Mouse (Mus musculus) small intestine, adult 2 months (tissue): Measurements from ENCODE around the gene Pard3. TPM values are rescaled to one million over a fixed set of nuclear protein-coding genes. Genes with fewer than 3 reads are reported as not detected.

Source experiments
- H3K27ac ChIP-seq: fragments of 200-500 bp; 2 replicates; pipeline ENCODE4 v1.5.1; 2012; ENCODE audit warnings: low read depth, low read length, control low read depth, inconsistent platforms; ENCODE audit not compliant: insufficient read depth
- H3K27me3 ChIP-seq: fragments of 200-500 bp; 2 replicates; pipeline ENCODE4 v1.6.1; 2012; ENCODE audit warnings: mild to moderate bottlenecking, moderate library complexity, low read length, inconsistent platforms; ENCODE audit not compliant: control insufficient read depth, insufficient read depth
- H3K36me3 ChIP-seq: fragments of 200-500 bp; 2 replicates; pipeline ENCODE4 v1.6.1; 2012; ENCODE audit warnings: mild to moderate bottlenecking, low read length, control low read depth, inconsistent platforms; ENCODE audit not compliant: control insufficient read depth, insufficient read depth
- H3K4me1 ChIP-seq: fragments of 200-500 bp; 2 replicates; pipeline ENCODE4 v1.6.1; 2012; ENCODE audit warnings: low read length, inconsistent platforms, mixed read lengths; ENCODE audit not compliant: control insufficient read depth, insufficient read depth, insufficient read length
- H3K4me3 ChIP-seq: fragments of 200-500 bp; 2 replicates; pipeline ENCODE4 v1.5.1; 2012; ENCODE audit warnings: low read depth, mild to moderate bottlenecking, control low read depth, inconsistent platforms, low read length, moderate library complexity
- CTCF ChIP-seq: fragments of 200-500 bp; IDR thresholded peaks from 2 replicates; pipeline ENCODE4 v1.5.1; 2012; ENCODE audit warnings: low read depth, mild to moderate bottlenecking, control low read depth, inconsistent platforms, low read length, moderate library complexity, mixed read lengths; ENCODE audit not compliant: insufficient replicate concordance, insufficient read length; ENCODE audit errors: extremely low read depth
- POLR2A ChIP-seq: fragments of 200-500 bp; IDR thresholded peaks from 2 replicates; pipeline ENCODE4 v1.6.1; 2012; ENCODE audit warnings: low read depth, mild to moderate bottlenecking, control low read depth, inconsistent platforms, low read length, moderate library complexity
- WGBS: fragments of 180-500 bp; shearing (Covaris S2); methylation state at CpG from one replicate; pipeline ENCODE4 v1.1.7; 2018; 5-methylcytosine and 5-hydroxymethylcytosine counted together
- polyA plus RNA-seq: library from polyadenylated mRNA; depleted of rRNA; stranded (reverse); fragments of >200 nt; gene quantifications from 2 replicates; pipeline ENCODE4 v1.2.3, GENCODE M21; 2012; rRNA removed

Pard3 gene
- polyA plus RNA-seq: 27.2 and 52.9 TPM in 2 replicates

DNA sequence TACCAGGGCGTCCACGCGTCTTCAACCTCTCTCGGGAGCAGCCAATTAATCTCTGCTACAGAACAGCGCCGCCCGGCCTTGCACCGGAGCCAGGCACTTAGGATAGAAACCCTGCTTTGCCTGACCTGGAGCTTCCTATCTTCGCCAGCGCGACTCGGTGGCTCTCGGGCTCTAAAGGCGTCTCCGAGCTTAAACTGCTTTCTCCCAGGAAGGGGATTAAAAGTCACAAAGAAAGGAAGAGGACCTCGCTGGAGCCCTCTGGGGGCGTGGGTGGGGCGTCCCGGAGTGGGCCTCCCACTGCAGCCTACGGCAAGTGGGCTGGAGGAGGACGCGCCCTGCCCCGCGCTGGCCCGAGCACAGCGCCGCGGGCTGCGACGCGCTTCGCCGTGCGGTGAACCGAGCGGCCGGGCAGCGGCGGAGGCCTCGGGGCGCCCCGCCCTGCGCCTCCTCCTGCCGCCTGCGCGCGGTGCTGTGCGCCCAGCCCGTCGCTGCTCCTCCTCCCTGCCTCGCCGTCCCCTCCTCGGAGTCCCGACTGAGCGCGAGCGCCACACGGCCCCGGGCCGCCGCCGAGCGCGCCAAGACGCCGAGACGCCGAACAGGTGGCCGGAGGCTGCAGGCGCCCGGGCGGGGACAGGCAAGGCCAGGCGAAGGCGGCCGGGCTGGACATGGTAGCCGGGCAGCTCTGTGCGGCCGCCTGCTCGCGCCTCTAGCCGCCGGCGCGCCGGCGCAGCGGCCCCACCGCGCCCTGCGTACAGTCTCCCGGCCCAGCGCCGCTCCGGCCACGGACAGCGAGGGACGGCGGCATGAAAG lies at the start of gene Pard3:
Pard3 (plus strand) TSS at position 343 of the 810 bp plus-strand sequence.
- Histone ChIP-seq H3K4me1 (no peaks in the 10 kb centered on the region), H3K27ac (peak within 1 kb of the TSS; percentile 89), H3K27me3 (no peaks in the 10 kb centered on the region), H3K36me3 (no peaks in the 10 kb centered on the region), H3K4me3 (peak within 1 kb of the TSS; percentile 92)
- TF ChIP-seq CTCF (peak; percentile 32; the same call in 1 of the 2 replicates), POLR2A (no peak; the same call in none of the 2 replicates)
- under 1% methylated on average over 89 of the region's 98 CpGs for WGBS

DNA sequence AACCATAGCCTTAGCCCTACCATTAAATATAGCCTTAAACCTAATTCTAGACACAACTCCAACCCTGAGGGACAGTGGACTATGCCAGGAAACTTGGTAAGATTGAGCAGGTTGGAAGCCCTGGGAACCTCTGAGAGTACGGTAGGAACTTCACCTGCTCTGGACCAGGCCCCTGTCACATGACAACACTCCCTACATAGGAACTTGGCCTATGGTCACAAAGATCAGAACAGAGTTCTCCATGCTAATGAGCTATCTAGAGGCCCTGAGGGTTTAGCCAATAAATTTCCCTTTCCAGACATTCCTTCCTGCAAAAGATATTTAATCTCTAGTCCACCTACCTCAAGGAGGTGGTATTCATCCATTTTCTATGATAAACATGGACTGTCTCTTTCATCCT lies 41.9 kb upstream of the Pard3 start:
- H3K4me1 ChIP-seq: no peaks in the 10 kb centered on the region; the same call in 1 of the 2 replicates
- H3K4me3 ChIP-seq: no peak overlapping the region
- no peaks in the 10 kb centered on the region for H3K27me3 ChIP-seq
- no peak overlapping the region for H3K27ac ChIP-seq
- 61% methylated on average over 1 of the region's 1 CpGs for WGBS
- no peak for TF ChIP-seq CTCF
- TF ChIP-seq POLR2A: no peak
- H3K36me3 ChIP-seq: no peaks in the 10 kb centered on the region

DNA sequence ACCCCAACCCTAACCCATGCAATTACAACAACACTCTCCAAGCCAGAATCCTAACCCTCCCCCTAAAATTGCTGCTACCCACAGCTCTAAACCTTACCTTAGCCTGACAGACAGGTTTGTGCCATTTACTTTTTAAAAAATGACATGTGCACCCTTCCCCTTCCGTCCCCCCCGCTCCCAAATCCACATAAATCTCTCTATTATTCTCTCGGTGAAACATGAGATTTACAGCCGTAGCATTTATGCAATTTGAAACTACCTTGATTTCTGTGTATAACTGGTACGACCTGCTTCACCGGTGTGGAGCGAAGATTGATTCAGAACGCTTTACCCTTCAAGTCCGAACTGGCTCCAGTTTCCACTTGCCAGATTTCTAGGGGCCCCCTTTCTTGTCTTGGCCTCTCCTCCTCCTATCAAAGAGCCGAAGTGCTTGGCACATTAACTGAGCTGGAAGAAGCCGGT lies 38.4 kb upstream of the Pard3 start:
- H3K4me1 ChIP-seq: no peaks in the 10 kb centered on the region; the same call in 1 of the 2 replicates
- TF ChIP-seq CTCF (no peak), POLR2A (no peak)
- H3K27me3 ChIP-seq: no peaks in the 10 kb centered on the region
- 47% methylated on average over 11 of the region's 11 CpGs for WGBS
- H3K36me3 ChIP-seq: no peaks in the 10 kb centered on the region
- H3K4me3 ChIP-seq: no peak overlapping the region
- no peak overlapping the region for H3K27ac ChIP-seq

DNA sequence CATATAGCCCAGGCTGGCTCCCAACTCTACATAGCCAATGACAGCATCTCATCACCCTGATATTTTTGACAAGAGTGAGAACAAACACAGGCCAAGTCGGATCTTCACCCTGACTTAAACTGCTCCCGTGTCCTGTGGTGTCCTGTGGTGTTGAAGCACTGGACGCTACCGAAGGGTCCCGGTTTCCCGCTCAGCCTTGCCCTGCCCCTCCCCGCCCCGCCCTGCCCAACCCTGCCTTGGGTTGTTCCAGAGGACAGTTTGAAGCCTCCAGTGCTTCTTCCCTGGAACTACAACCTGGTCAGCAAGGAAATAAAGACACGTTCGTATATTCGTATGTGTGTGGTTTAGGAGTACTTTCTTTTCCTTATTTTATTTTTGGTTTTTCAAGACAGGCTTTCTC lies 37.9 kb upstream of the Pard3 start:
- Histone ChIP-seq H3K27me3 (no peaks in the 10 kb centered on the region), H3K4me3 (no peak overlapping the region), H3K36me3 (no peaks in the 10 kb centered on the region), H3K4me1 (no peaks in the 10 kb centered on the region; the same call in 1 of the 2 replicates), H3K27ac (no peak overlapping the region)
- whole genome bisulfite sequencing: 24% methylated on average over 11 of the region's 11 CpGs
- no peak for TF ChIP-seq CTCF
- no peak for TF ChIP-seq POLR2A

DNA sequence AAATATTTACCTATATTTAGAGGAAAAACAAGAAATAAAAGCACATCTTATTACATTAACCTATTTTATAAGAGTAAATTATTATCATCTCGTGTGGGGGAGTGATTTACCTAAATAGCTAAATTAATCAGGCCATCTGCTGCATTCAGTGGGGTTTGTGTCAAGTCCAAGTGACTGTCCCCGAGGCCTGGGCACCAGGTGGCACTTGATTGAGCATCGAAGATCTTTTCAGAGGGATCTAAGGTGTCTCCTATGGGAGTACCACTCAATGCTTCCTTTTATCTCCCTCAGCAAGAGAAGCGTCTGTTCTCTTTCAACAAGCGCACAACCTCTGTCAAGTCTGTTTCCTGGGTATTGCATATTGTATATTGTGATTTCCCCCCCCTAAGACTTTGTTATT lies 32.2 kb upstream of the Pard3 start:
- no peak for TF ChIP-seq CTCF
- TF ChIP-seq POLR2A: no peak
- no peak overlapping the region for H3K4me3 ChIP-seq
- no peak overlapping the region for H3K27ac ChIP-seq
- no peaks in the 10 kb centered on the region for H3K36me3 ChIP-seq
- H3K4me1 ChIP-seq: no peaks in the 10 kb centered on the region
- no peaks in the 10 kb centered on the region for H3K27me3 ChIP-seq
- 81% methylated on average over 5 of the region's 5 CpGs for WGBS

DNA sequence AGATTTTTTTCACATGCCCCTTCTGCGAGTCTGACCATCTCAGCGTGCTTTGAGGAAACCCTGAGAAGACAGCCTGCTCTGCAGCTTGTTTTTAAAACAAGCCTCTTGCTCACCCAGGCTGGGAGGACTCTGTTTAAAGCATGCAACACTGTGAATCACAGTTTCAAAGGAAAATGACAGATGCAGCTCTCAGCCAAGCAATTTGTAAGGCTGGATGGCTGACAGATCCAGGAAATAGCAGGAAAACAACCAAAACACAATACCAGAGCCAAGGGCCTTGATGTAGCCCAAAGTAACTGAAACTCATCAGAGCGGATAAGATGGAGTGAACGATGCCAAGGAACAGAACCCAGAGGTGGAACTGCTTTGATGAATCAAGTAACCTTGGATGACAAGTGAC lies 24.8 kb upstream of the Pard3 start:
- Histone ChIP-seq H3K4me1 (no peaks in the 10 kb centered on the region), H3K4me3 (no peak overlapping the region), H3K27ac (no peak overlapping the region), H3K36me3 (no peaks in the 10 kb centered on the region), H3K27me3 (no peaks in the 10 kb centered on the region)
- TF ChIP-seq CTCF: no peak
- no peak for TF ChIP-seq POLR2A
- 77% methylated on average over 4 of the region's 4 CpGs for WGBS

DNA sequence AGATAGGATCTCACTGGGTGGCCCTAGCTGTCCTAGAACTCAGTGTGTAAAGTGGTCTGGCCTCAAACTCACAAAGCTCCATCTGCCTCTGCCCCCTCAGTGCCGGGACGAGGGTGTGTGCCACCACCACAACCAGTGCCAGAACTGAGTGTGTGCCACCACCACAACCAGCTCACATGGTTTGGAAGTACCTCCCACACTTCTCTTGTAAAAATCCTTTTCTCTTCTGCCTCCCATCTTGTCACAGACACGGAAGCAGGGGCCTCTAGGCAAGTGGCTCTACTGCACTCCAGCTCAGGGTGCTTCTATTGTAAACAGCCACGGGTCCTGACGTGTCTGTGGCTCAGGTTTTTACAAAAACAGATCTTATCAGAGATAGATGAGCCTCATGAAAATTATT lies 13.7 kb upstream of the Pard3 start:
- H3K27ac ChIP-seq: no peak overlapping the region
- no peak for TF ChIP-seq CTCF
- TF ChIP-seq POLR2A: no peak
- 71% methylated on average over 5 of the region's 5 CpGs for WGBS
- no peaks in the 10 kb centered on the region for H3K36me3 ChIP-seq
- H3K4me1 ChIP-seq: no peaks in the 10 kb centered on the region
- H3K27me3 ChIP-seq: no peaks in the 10 kb centered on the region; the same call in 1 of the 2 replicates
- H3K4me3 ChIP-seq: no peak overlapping the region
